Mouse (Mus musculus) neutrophil, adult 65 days (primary cell): Measurements from ENCODE around the gene 1700013G24Rik. TPM values are rescaled to one million over a fixed set of nuclear protein-coding genes. Genes with fewer than 3 reads are reported as not detected.

Experiments used
- total RNA-seq: library from RNA; stranded (reverse); gene quantifications from 2 replicates; pipeline ENCODE4 v1.2.4, GENCODE M21; 2023

The 1700013G24Rik gene
- total RNA-seq: not detected in 2 replicates

GRCm38 (mm10) chr4:137453234-137453767, at the start of gene 1700013G24Rik:
Gene 1700013G24Rik (plus strand): TSS chr4:137453284.

DNA sequence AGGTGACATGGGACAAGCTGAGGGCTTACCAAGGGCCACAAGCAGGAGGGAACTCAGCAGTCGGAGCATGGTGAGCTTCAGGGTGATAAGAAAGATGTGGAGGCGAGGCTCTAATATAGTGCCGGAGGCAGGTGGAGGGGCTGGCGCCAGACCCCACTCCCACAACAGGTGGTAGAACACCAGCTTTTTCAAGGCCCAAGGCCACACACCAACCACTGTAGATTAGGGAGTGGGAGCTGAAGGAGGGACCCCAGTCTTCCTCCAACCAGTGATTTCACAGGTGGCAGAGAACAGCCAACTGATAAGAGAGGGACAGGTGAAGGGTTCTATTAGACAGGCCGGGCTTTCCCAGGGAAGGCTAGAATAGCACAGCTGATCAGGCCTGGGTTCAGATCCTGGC, 43.4 kb upstream of the 1700013G24Rik start, which contains the start of gene Cela3a:
TSS of gene Cela3a (minus strand) at position 101 of the 400 bp plus-strand sequence.

GRCm38 (mm10) chr4:137430502-137430901, 22.6 kb upstream of the 1700013G24Rik start, which contains the start of gene Cela3b:
Gene Cela3b (minus strand): TSS chr4:137430540.

DNA sequence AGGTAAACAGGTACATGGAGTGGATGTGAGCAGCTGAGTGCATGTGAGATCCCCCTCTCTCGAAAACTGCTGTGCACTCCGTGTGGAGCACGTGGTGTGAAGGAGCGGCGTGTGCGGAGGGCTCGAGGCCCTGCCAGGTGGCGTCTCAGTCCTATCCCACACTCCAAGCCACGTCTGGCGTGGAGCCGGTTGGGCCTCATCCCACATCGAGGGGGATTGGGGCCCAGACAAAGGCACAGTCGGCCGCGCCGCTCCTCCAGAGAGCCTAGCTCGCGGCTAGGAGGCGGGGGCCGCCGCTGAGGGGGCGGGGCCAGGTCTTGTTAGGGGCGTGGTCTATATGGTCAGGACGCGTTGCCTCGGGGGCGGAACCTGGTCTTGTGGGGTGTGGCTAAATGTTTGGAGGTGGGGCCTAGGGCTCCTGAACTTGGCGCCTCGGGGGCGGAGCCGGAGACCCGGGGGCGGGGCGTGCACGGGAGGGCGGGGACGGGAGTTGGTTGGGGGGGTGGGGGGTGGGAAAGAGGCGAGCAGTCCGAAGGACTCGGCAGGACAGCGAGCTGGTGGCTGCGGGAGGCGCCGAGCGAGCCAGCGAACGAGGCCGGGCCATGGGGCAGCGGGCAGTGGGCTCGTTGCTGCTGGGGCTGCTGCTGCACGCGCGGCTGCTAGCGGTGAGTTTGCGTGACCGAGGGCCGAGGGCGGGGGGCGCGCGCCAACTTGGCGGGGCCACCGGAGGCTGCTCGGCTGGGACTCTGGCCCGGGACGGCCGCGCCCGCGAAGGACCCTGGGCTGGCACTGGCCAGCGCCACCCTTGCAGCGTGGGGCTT, 15.4 kb downstream of the 1700013G24Rik start, which contains the start of gene Hspg2:
TSS of gene Hspg2 (plus strand) at position 510 of the 821 bp plus-strand sequence.

Other genes starting within 250 kb of the 1700013G24Rik start
- 0.09 TPM in 1 of 2 replicates, not detected in the other for gene Wnt4, start 175.8 kb upstream of the 1700013G24Rik start, total RNA-seq
- gene Cdc42, start 95.6 kb upstream of the 1700013G24Rik start, total RNA-seq: 591 and 634 TPM in 2 replicates
- gene Cela3a, start 43.5 kb upstream of the 1700013G24Rik start, total RNA-seq: not detected in 2 replicates
- not detected in 2 replicates for gene Cela3b, start 22.7 kb upstream of the 1700013G24Rik start, total RNA-seq
- 0.23 and 0.76 TPM in 2 replicates for gene Hspg2, start 15.5 kb downstream of the 1700013G24Rik start, total RNA-seq
- gene Ldlrad2, start 121.3 kb downstream of the 1700013G24Rik start, total RNA-seq: not detected in 2 replicates
- gene Usp48, start 140.5 kb downstream of the 1700013G24Rik start, total RNA-seq: 58.3 and 94.5 TPM in 2 replicates
- 0.28 TPM in 1 of 2 replicates, not detected in the other for gene Rap1gap, start 211.4 kb downstream of the 1700013G24Rik start, total RNA-seq